Mouse (Mus musculus) liver, postnatal 0 days (tissue): ENCODE measurements around the gene Ttc3.

Experiments
- CTCF ChIP-seq: sonication (generic); IDR thresholded peaks from 2 replicates; pipeline ENCODE4 v1.5.1; 2016; ENCODE audit warnings: antibody characterized with exemption, low read depth
- EP300 ChIP-seq: IDR thresholded peaks from 2 replicates; pipeline ENCODE4 v1.6.1; 2016; ENCODE audit warnings: antibody characterized with exemption, low read depth, mild to moderate bottlenecking

DNA sequence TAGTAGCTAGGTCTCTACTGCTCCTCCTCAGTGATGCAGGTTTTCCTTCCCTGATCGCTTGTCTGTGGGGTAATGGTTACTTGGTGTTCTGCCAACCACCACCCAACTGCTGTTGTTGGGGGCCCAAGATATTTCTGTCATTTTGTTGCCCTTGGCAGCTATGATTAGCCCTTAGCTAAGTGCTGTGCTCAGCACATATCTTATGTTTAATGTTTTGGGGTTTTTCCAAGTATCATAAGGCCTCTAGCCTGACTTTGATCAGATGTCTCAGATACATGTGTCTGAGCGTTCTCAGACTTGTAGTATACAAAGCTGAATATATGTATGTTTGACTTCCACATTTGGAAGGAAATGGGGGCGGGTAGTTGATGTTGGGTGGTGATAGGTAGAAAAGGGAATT lies 40.9 kb downstream of the Ttc3 start:
- peak; percentile 17; the same call in 1 of the 2 replicates for TF ChIP-seq EP300
- TF ChIP-seq CTCF: no peak
